In genomic region chr13:45627206-45627751, GRCm38 (mm10) we compare ENCODE assay signal across 15 mouse cellular contexts.
DNase-seq lines count a peak whose midpoint lies in the region; ATAC-seq and TF ChIP-seq lines count a peak whose summit lies in the region.
"Had no signal": no experiment of that assay in that cellular context is flagged by ENCODE, and none has a peak within 500 bp of the region (broad histone marks: within the 10 kb centered on the region; RNA-seq: fewer than 3 reads in every experiment).

No protein-coding gene starts in this region.

- H3K27ac ChIP-seq in testis, adult 2 months (ENCODE audit: control insufficient read depth, insufficient read depth, low read depth, low read length), result 0 out of 2 replicates have a peak overlapping the region, but pooled peaks have one; percentile 18
- peak overlapping the region; percentile 66 for H3K27ac ChIP-seq in heart, embryonic 13.5 days (replicated peaks)
- H3K27ac ChIP-seq in gastrocnemius, adult 2 months, result no peak overlapping the region
- H3K27ac ChIP-seq: forebrain, embryonic 12.5 days; hindbrain, embryonic 13.5 days; layer of hippocampus, adult 2 months; limb, embryonic 13.5 days had no signal

- H3K9me3 ChIP-seq in heart, embryonic 13.5 days, result peaks cover 4% of the 10 kb centered on the region; the same call in 1 of the 2 replicates
- H3K9me3 ChIP-seq: forebrain, embryonic 12.5 days; hindbrain, embryonic 13.5 days; limb, embryonic 13.5 days had no signal

- WGBS in heart, embryonic 13.5 days, result 4% methylated on average over 8 of the region's 8 CpGs

- no peak; the same call in 1 of the 2 replicates for ATAC-seq in heart, embryonic 13.5 days (ENCODE audit: extremely low read depth, insufficient number of reproducible peaks, low FRiP score, low TSS enrichment)
- ATAC-seq in inflammation-experienced regulatory T-cells, adult 6 months, result no peak

- H3K4me2 ChIP-seq in heart, embryonic 13.5 days, result no peak overlapping the region
- H3K4me2 ChIP-seq: forebrain, embryonic 12.5 days; hindbrain, embryonic 13.5 days; limb, embryonic 13.5 days; midbrain, embryonic 11.5 days had no signal

- no peak overlapping the region for H3K4me3 ChIP-seq in testis, adult 2 months (ENCODE audit: control insufficient read depth, low read depth, low read length)
- H3K4me3 ChIP-seq in heart, embryonic 13.5 days, result no peak overlapping the region
- no peak overlapping the region for H3K4me3 ChIP-seq in gastrocnemius, adult 2 months
- H3K4me3 ChIP-seq: forebrain, embryonic 12.5 days; hindbrain, embryonic 13.5 days; layer of hippocampus, adult 2 months; limb, embryonic 13.5 days had no signal

- no peak overlapping the region for H3K9ac ChIP-seq in heart, embryonic 13.5 days
- H3K9ac ChIP-seq: forebrain, embryonic 12.5 days; hindbrain, embryonic 13.5 days; limb, embryonic 13.5 days had no signal

- H3K36me3 ChIP-seq in testis, adult 2 months (ENCODE audit: control insufficient read depth, insufficient read depth, low read length), result no peaks in the 10 kb centered on the region
- no peaks in the 10 kb centered on the region for H3K36me3 ChIP-seq in heart, embryonic 13.5 days
- H3K36me3 ChIP-seq: forebrain, embryonic 12.5 days; hindbrain, embryonic 13.5 days; limb, embryonic 13.5 days had no signal

- no peak for TF ChIP-seq POLR2A in testis, adult 2 months (IDR thresholded peaks at IDR 0.05; ENCODE audit: control insufficient read depth, low read depth, low read length)

- no peaks in the 10 kb centered on the region for H3K4me1 ChIP-seq in testis, adult 2 months (ENCODE audit: control insufficient read depth, insufficient read depth, low read length)
- peaks cover 63% of the 10 kb centered on the region for H3K4me1 ChIP-seq in heart, embryonic 13.5 days
- H3K4me1 ChIP-seq: hindbrain, embryonic 13.5 days had no signal

- intact Hi-C loops in gastrocnemius, adult 2 months (cut with DNase I), result no loop called here

- H3K27me3 ChIP-seq in testis, adult 2 months (ENCODE audit: control insufficient read depth, insufficient read depth, low read length), result no peaks in the 10 kb centered on the region
- no peaks in the 10 kb centered on the region for H3K27me3 ChIP-seq in heart, embryonic 13.5 days (replicated peaks)
- H3K27me3 ChIP-seq: forebrain, embryonic 12.5 days; hindbrain, embryonic 13.5 days; limb, embryonic 13.5 days had no signal

- TF ChIP-seq CTCF in testis, adult 2 months (IDR thresholded peaks at IDR 0.05; ENCODE audit: control insufficient read depth, insufficient read depth, insufficient replicate concordance, low read depth, low read length), result no peak
- TF ChIP-seq CTCF in gastrocnemius, adult 2 months (IDR thresholded peaks at IDR 0.05), result no peak

- no peak for DNase-seq in testis, postnatal 10 days (ENCODE audit: low spot score)
- peak; percentile 25 to 52 for DNase-seq in kidney, postnatal 4 days
- DNase-seq in gastrocnemius, adult 2 months, result no peak
- DNase-seq in cerebellum, postnatal 14 days, result no peak
- DNase-seq in frontal cortex, adult 2 months (ENCODE audit: extremely low spot score in 1 of 2, low spot score in 1 of 2), result no peak
- DNase-seq: right cerebral cortex, postnatal 4 days; thymus, adult 18-20 months had no signal

Comparison
In these comparisons a context has a peak if more than half of its experiments do, and no peak if none do; other contexts are left out.
1. DNase-seq: peak in kidney, postnatal 4 days (2 of 2); none in testis, postnatal 10 days (single experiment), gastrocnemius, adult 2 months (single experiment), cerebellum, postnatal 14 days (0 of 2) and frontal cortex, adult 2 months (0 of 2).